In the genomic region with DNA sequence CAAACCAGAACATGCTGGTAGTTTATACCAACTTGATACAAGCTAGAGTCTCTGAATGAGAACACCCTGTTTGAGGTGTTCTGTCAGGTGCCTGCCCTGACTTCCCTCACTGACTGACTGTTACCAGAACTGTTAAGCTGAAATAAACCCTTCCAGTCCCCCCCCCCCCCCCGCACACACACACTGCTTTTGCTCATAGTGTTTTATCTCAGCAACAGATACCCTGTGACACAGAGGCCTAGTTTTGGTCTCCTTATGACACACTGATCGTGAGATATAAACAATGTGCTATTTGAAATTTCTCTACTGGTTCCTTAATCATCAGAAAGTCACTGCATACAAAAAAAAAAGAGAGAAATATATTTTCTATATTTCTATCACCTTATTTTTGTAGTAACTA, we compare ENCODE assay signal across 18 mouse cellular contexts.
"Had no signal": no experiment of that assay in that cellular context is flagged by ENCODE, and none has a peak within 500 bp of the region (broad histone marks: within the 10 kb centered on the region; RNA-seq: fewer than 3 reads in every experiment).

No protein-coding gene starts in this region.

- ATAC-seq: midbrain, embryonic 16.5 days had no signal

- H3K36me3 ChIP-seq: liver, embryonic 15.5 days; midbrain, embryonic 12.5 days; neural tube, embryonic 12.5 days had no signal

- H3K9ac ChIP-seq: liver, embryonic 15.5 days; lung, embryonic 14.5 days; midbrain, embryonic 12.5 days; neural tube, embryonic 12.5 days had no signal

- H3K27me3 ChIP-seq: liver, embryonic 15.5 days; midbrain, embryonic 12.5 days; neural tube, embryonic 12.5 days had no signal

- DNase-seq: lung, adult 18-20 months; lung, embryonic 14.5 days; lung, postnatal 10 days; lung, postnatal 36 days; midbrain, embryonic 14.5 days; right cerebral cortex, adult 18-20 months; right cerebral cortex, postnatal 25 days; right cerebral cortex, postnatal 4 days; spleen, adult 18-20 months; thymus, adult 18-20 months; thymus, postnatal 14 days; thymus, postnatal 36 days had no signal

- H3K27ac ChIP-seq: liver, embryonic 15.5 days; macrophage; midbrain, embryonic 12.5 days; neural tube, embryonic 12.5 days had no signal

- H3K4me1 ChIP-seq: midbrain, embryonic 12.5 days; neural tube, embryonic 12.5 days had no signal

- H3K4me2 ChIP-seq: liver, embryonic 15.5 days; lung, embryonic 14.5 days; midbrain, embryonic 12.5 days; neural tube, embryonic 12.5 days had no signal

- H3K9me3 ChIP-seq: liver, embryonic 15.5 days; midbrain, embryonic 12.5 days; neural tube, embryonic 12.5 days had no signal

- H3K4me3 ChIP-seq: liver, embryonic 15.5 days; midbrain, embryonic 12.5 days; myocyte; neural tube, embryonic 12.5 days had no signal
